ENCODE assay signal across 9 mouse cellular contexts in the genomic region with DNA sequence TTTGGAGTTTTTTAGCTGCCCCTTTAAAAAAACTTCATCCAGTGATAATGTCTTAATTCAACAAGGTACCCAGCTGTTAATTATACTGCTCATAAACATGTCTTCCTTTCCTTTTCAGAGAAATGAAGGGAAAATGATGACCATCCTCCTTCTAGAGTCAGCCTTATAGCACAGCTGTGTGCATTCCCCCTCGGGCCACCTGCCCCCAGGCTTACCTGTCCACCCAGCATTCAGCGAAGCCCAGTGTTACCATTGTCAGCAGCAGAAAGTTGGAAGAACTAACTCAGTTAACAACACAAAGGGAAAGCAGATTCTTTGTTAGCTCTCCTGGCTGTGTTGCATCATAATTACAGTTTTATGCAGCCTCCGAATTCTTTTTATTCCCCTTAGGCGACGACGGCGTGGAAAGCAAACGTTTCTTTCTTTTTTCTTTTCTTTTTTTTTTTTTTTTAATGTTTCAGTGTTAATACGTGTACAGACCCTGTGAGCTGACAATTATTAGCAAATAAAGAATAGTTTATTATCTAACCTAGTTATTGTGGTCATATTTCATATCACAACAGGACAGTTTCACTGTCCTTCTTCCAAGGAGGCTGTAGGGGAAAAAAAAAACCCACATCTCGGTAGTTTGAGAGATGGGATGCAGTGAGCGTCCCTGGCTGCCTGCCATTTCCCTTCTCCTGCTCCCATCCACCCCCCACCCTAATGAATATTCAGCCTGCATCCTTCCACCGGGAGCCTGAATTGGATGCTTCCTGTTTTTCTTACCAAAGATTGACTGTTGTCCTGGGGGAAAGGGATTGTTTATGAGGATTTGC.
DNase-seq lines count a peak whose midpoint lies in the region; ATAC-seq and TF ChIP-seq lines count a peak whose summit lies in the region.
"Had no signal": no experiment of that assay in that cellular context is flagged by ENCODE, and none has a peak within 500 bp of the region (broad histone marks: within the 10 kb centered on the region; RNA-seq: fewer than 3 reads in every experiment).

No protein-coding gene starts in this region.

- H3K9ac ChIP-seq in embryonic facial prominence, embryonic 12.5 days = no peak overlapping the region
- no peak overlapping the region for H3K9ac ChIP-seq in ES-Bruce4 (ENCODE audit: low read depth, poor library complexity, severe bottlenecking)
- H3K9ac ChIP-seq in forebrain, embryonic 12.5 days = peak overlapping the region; percentile 38; the same call in 1 of the 2 replicates
- H3K9ac ChIP-seq in hindbrain, embryonic 15.5 days = peak overlapping the region; percentile 21; the same call in 1 of the 2 replicates
- H3K9ac ChIP-seq in neural tube, embryonic 12.5 days = no peak overlapping the region
- H3K9ac ChIP-seq: limb, embryonic 12.5 days had no signal

- no peak overlapping the region for H3K27ac ChIP-seq in embryonic facial prominence, embryonic 12.5 days
- no peak overlapping the region for H3K27ac ChIP-seq in embryonic facial prominence, embryonic 10.5 days (replicated peaks)
- peak overlapping the region; percentile 91 for H3K27ac ChIP-seq in ES-Bruce4 (ENCODE audit: insufficient read depth, low read length)
- H3K27ac ChIP-seq in forebrain, embryonic 12.5 days = peak overlapping the region; percentile 74
- peak overlapping the region; percentile 77 for H3K27ac ChIP-seq in hindbrain, embryonic 15.5 days (replicated peaks)
- H3K27ac ChIP-seq in neural tube, embryonic 12.5 days = 0 out of 2 replicates have a peak overlapping the region, but pooled peaks have one; percentile 26
- H3K27ac ChIP-seq in cerebellum, adult 2 months (ENCODE audit: insufficient read depth, low read length) = no peak overlapping the region
- H3K27ac ChIP-seq: limb, embryonic 12.5 days had no signal

- H3K4me2 ChIP-seq in embryonic facial prominence, embryonic 12.5 days (replicated peaks) = 0 out of 2 replicates have a peak overlapping the region, but pooled peaks have one; percentile 13
- H3K4me2 ChIP-seq in forebrain, embryonic 12.5 days = peak overlapping the region; percentile 31
- H3K4me2 ChIP-seq in hindbrain, embryonic 15.5 days = peak overlapping the region; percentile 44
- peak overlapping the region; percentile 39 for H3K4me2 ChIP-seq in neural tube, embryonic 12.5 days (replicated peaks)
- H3K4me2 ChIP-seq: limb, embryonic 12.5 days had no signal

- no peaks in the 10 kb centered on the region for H3K4me1 ChIP-seq in embryonic facial prominence, embryonic 12.5 days
- H3K4me1 ChIP-seq in embryonic facial prominence, embryonic 10.5 days = peaks cover 9% of the 10 kb centered on the region
- H3K4me1 ChIP-seq in ES-Bruce4 (ENCODE audit: control insufficient read depth, insufficient read depth, low read length) = peaks cover 7% of the 10 kb centered on the region
- peaks cover 14% of the 10 kb centered on the region for H3K4me1 ChIP-seq in forebrain, embryonic 12.5 days
- peaks cover 17% of the 10 kb centered on the region for H3K4me1 ChIP-seq in hindbrain, embryonic 15.5 days (replicated peaks)
- H3K4me1 ChIP-seq in neural tube, embryonic 12.5 days = peaks cover 15% of the 10 kb centered on the region
- H3K4me1 ChIP-seq in cerebellum, adult 2 months (ENCODE audit: control insufficient read depth, insufficient read depth, low read length) = no peaks in the 10 kb centered on the region

- no peaks in the 10 kb centered on the region for H3K27me3 ChIP-seq in embryonic facial prominence, embryonic 12.5 days
- H3K27me3 ChIP-seq in embryonic facial prominence, embryonic 10.5 days (replicated peaks; ENCODE audit: low read depth, poor library complexity, severe bottlenecking) = no peaks in the 10 kb centered on the region
- H3K27me3 ChIP-seq in ES-Bruce4 (ENCODE audit: control insufficient read depth, insufficient read depth, low read length, poor library complexity, severe bottlenecking) = no peaks in the 10 kb centered on the region
- no peaks in the 10 kb centered on the region for H3K27me3 ChIP-seq in forebrain, embryonic 12.5 days
- no peaks in the 10 kb centered on the region for H3K27me3 ChIP-seq in hindbrain, embryonic 15.5 days
- H3K27me3 ChIP-seq in neural tube, embryonic 12.5 days (replicated peaks) = no peaks in the 10 kb centered on the region
- H3K27me3 ChIP-seq in cerebellum, adult 2 months (ENCODE audit: control insufficient read depth, insufficient read depth, low read length) = no peaks in the 10 kb centered on the region
- H3K27me3 ChIP-seq: limb, embryonic 12.5 days had no signal

- WGBS in embryonic facial prominence, embryonic 12.5 days = 11% methylated on average over 12 of the region's 12 CpGs
- WGBS in embryonic facial prominence, embryonic 10.5 days = 23% methylated on average over 12 of the region's 12 CpGs
- WGBS in forebrain, embryonic 12.5 days = 15% methylated on average over 12 of the region's 12 CpGs
- 8% methylated on average over 12 of the region's 12 CpGs for WGBS in hindbrain, embryonic 15.5 days
- 14% methylated on average over 12 of the region's 12 CpGs for WGBS in neural tube, embryonic 12.5 days
- WGBS in cerebellum, adult 2 months = 55% methylated on average over 12 of the region's 12 CpGs

- no peak for TF ChIP-seq POLR2A in ES-Bruce4 (IDR thresholded peaks at IDR 0.05; ENCODE audit: insufficient read depth, low read length)
- no peak for TF ChIP-seq POLR2A in cerebellum, adult 2 months (IDR thresholded peaks at IDR 0.05; ENCODE audit: borderline replicate concordance, insufficient read depth, low read length)

- DNase-seq in embryonic facial prominence, embryonic 10.5 days (ENCODE audit: low spot score) = no peak
- DNase-seq in testis, postnatal 10 days (ENCODE audit: low spot score) = no peak
- DNase-seq in cerebellum, adult 2 months = no peak

- TF ChIP-seq EP300 in ES-Bruce4 (IDR thresholded peaks at IDR 0.05; ENCODE audit: insufficient read depth, low read depth, low read length) = peak; percentile 99

- H3K36me3 ChIP-seq in embryonic facial prominence, embryonic 12.5 days = no peaks in the 10 kb centered on the region
- no peaks in the 10 kb centered on the region for H3K36me3 ChIP-seq in embryonic facial prominence, embryonic 10.5 days (replicated peaks)
- no peaks in the 10 kb centered on the region for H3K36me3 ChIP-seq in ES-Bruce4 (ENCODE audit: control insufficient read depth, insufficient read depth, low read length, poor library complexity, severe bottlenecking)
- H3K36me3 ChIP-seq in forebrain, embryonic 12.5 days (replicated peaks) = no peaks in the 10 kb centered on the region
- H3K36me3 ChIP-seq in hindbrain, embryonic 15.5 days = no peaks in the 10 kb centered on the region
- no peaks in the 10 kb centered on the region for H3K36me3 ChIP-seq in neural tube, embryonic 12.5 days
- H3K36me3 ChIP-seq: limb, embryonic 12.5 days had no signal

- TF ChIP-seq CTCF in ES-Bruce4 (IDR thresholded peaks at IDR 0.05; ENCODE audit: low read depth, low read length) = no peak
- no peak for TF ChIP-seq CTCF in cerebellum, adult 2 months (IDR thresholded peaks at IDR 0.05; ENCODE audit: borderline replicate concordance, insufficient read depth, low read depth, low read length)

- no peaks in the 10 kb centered on the region for H3K9me3 ChIP-seq in embryonic facial prominence, embryonic 12.5 days
- 0 out of 2 replicates have a peak, but pooled peaks cover 4% of the 10 kb centered on the region for H3K9me3 ChIP-seq in embryonic facial prominence, embryonic 10.5 days
- H3K9me3 ChIP-seq in ES-Bruce4 (replicated peaks; ENCODE audit: control insufficient read depth, insufficient read depth, low read length, poor library complexity, severe bottlenecking) = peaks cover 3% of the 10 kb centered on the region
- no peaks in the 10 kb centered on the region for H3K9me3 ChIP-seq in forebrain, embryonic 12.5 days
- H3K9me3 ChIP-seq in hindbrain, embryonic 15.5 days = no peaks in the 10 kb centered on the region
- 0 out of 2 replicates have a peak, but pooled peaks cover 5% of the 10 kb centered on the region for H3K9me3 ChIP-seq in neural tube, embryonic 12.5 days
- H3K9me3 ChIP-seq: limb, embryonic 12.5 days had no signal

- H3K4me3 ChIP-seq in embryonic facial prominence, embryonic 12.5 days = no peak overlapping the region
- H3K4me3 ChIP-seq in embryonic facial prominence, embryonic 10.5 days = no peak overlapping the region
- H3K4me3 ChIP-seq in ES-Bruce4 (ENCODE audit: low read depth, low read length) = no peak overlapping the region
- no peak overlapping the region for H3K4me3 ChIP-seq in forebrain, embryonic 12.5 days (replicated peaks)
- no peak overlapping the region for H3K4me3 ChIP-seq in hindbrain, embryonic 15.5 days
- H3K4me3 ChIP-seq in neural tube, embryonic 12.5 days = no peak overlapping the region
- H3K4me3 ChIP-seq in cerebellum, adult 2 months (replicated peaks; ENCODE audit: insufficient read depth, low read depth, low read length) = no peak overlapping the region
- H3K4me3 ChIP-seq: limb, embryonic 12.5 days had no signal

- ATAC-seq in embryonic facial prominence, embryonic 12.5 days (ENCODE audit: insufficient number of reproducible peaks, insufficient read depth, low FRiP score, low TSS enrichment) = no peak
- ATAC-seq in forebrain, embryonic 12.5 days (ENCODE audit: low FRiP score) = peak; percentile 84
- peak; percentile 80 for ATAC-seq in hindbrain, embryonic 15.5 days (ENCODE audit: low FRiP score, low read depth)
- ATAC-seq in neural tube, embryonic 12.5 days (ENCODE audit: low FRiP score, low read depth) = peak; percentile 86

Comparison
In these comparisons a context has a peak if more than half of its experiments do, and no peak if none do; other contexts are left out.
1. H3K27ac ChIP-seq: peak in ES-Bruce4 (single experiment), forebrain, embryonic 12.5 days (single experiment), hindbrain, embryonic 15.5 days (single experiment) and neural tube, embryonic 12.5 days (single experiment); none in embryonic facial prominence, embryonic 12.5 days (single experiment), embryonic facial prominence, embryonic 10.5 days (single experiment) and cerebellum, adult 2 months (single experiment).
2. H3K9ac ChIP-seq: peak in forebrain, embryonic 12.5 days (single experiment) and hindbrain, embryonic 15.5 days (single experiment); none in embryonic facial prominence, embryonic 12.5 days (single experiment), ES-Bruce4 (single experiment) and neural tube, embryonic 12.5 days (single experiment).
3. Peak in every context shown above with its lines, with median percentiles within 50 percentile points of each other: H3K4me2 ChIP-seq.